Comparison of ENCODE assay signal across 7 mouse cellular contexts in the genomic region with DNA sequence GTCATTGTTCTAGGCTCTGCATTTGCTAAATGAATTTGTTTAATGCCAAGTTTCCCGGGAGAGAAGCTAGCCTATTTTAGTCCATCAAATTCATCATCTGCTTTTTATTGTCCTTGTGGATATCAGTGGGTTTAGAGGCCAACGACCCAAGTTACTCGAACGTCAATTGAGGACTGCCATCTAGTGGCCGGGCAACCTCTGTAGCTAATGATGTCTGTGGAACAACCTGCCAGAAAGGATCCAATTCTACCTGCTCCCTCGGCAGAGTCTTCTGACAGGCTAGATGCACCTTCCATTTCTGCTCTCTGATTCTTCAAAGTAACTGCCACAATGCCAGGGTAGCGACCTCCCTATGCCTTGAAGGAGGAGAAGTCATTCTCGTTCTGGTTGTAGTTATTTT.
DNase-seq lines count a peak whose midpoint lies in the region; ATAC-seq and TF ChIP-seq lines count a peak whose summit lies in the region.

No protein-coding gene starts in this region.

- ATAC-seq in frontal cortex, adult (ENCODE audit: low TSS enrichment) = peak; percentile 74
- no peak for ATAC-seq in intestine, embryonic 14.5 days (replicated peaks; ENCODE audit: low FRiP score, low TSS enrichment, low read depth)
- peak; percentile 53; the same call in 1 of the 2 replicates for ATAC-seq in midbrain, embryonic 13.5 days

- H3K9ac ChIP-seq in intestine, embryonic 14.5 days (ENCODE audit: low read length) = no peak overlapping the region
- no peak overlapping the region for H3K9ac ChIP-seq in midbrain, embryonic 13.5 days (replicated peaks)

- intact Hi-C loops in left cerebral cortex, postnatal 14 days (cut with DNase I) = loop anchor here (5.0 kb wide), 2 partner anchors 232 to 452 kb away; a partner anchor contains a TSS

- 14% methylated on average over 8 of the region's 8 CpGs for WGBS in intestine, embryonic 14.5 days
- 4% methylated on average over 8 of the region's 8 CpGs for WGBS in midbrain, embryonic 13.5 days
- WGBS in small intestine, adult 2 months = 3% methylated on average over 8 of the region's 8 CpGs

- DNase-seq in Muller cell, postnatal 12 days (ENCODE audit: inconsistent ontology term) = peak; percentile 57
- DNase-seq in c-Kit-positive CD71-negative TER-119-negative erythroid progenitor cells, embryonic 14.5 days (ENCODE audit: low read depth) = peak; percentile 67
- peak; percentile 87 for DNase-seq in intestine, embryonic 14.5 days (ENCODE audit: low spot score)
- DNase-seq in left cerebral cortex, postnatal 14 days (ENCODE audit: low spot score in 2 of 2) = peak; percentile 51 to 77

- no peak overlapping the region for H3K4me3 ChIP-seq in intestine, embryonic 14.5 days (ENCODE audit: low read depth, low read length)
- no peak overlapping the region for H3K4me3 ChIP-seq in midbrain, embryonic 13.5 days (replicated peaks)
- no peak overlapping the region for H3K4me3 ChIP-seq in small intestine, adult 2 months (ENCODE audit: low read depth, low read length)

- H3K27me3 ChIP-seq in intestine, embryonic 14.5 days (replicated peaks; ENCODE audit: control insufficient read depth, insufficient read depth, low read length) = no peaks in the 10 kb centered on the region
- H3K27me3 ChIP-seq in midbrain, embryonic 13.5 days = no peaks in the 10 kb centered on the region; the same call in 1 of the 2 replicates
- H3K27me3 ChIP-seq in small intestine, adult 2 months (ENCODE audit: control insufficient read depth, insufficient read depth, low read length) = no peaks in the 10 kb centered on the region

- H3K27ac ChIP-seq in intestine, embryonic 14.5 days (ENCODE audit: low read depth) = no peak overlapping the region
- no peak overlapping the region for H3K27ac ChIP-seq in midbrain, embryonic 13.5 days
- H3K27ac ChIP-seq in small intestine, adult 2 months (ENCODE audit: insufficient read depth, low read depth, low read length) = no peak overlapping the region

- TF ChIP-seq CTCF in small intestine, adult 2 months (IDR thresholded peaks at IDR 0.05; ENCODE audit: extremely low read depth, insufficient read length, insufficient replicate concordance, low read depth, low read length) = peak; percentile 60; the same call in 1 of the 2 replicates

- H3K36me3 ChIP-seq in intestine, embryonic 14.5 days (ENCODE audit: control insufficient read depth, insufficient read depth, low read length) = no peaks in the 10 kb centered on the region
- H3K36me3 ChIP-seq in midbrain, embryonic 13.5 days = no peaks in the 10 kb centered on the region
- no peaks in the 10 kb centered on the region for H3K36me3 ChIP-seq in small intestine, adult 2 months (ENCODE audit: control insufficient read depth, insufficient read depth, low read length)

- no peak for TF ChIP-seq POLR2A in small intestine, adult 2 months (IDR thresholded peaks at IDR 0.05; ENCODE audit: low read depth, low read length)

- no peaks in the 10 kb centered on the region; the same call in 1 of the 2 replicates for H3K4me1 ChIP-seq in intestine, embryonic 14.5 days (replicated peaks; ENCODE audit: control insufficient read depth, insufficient read depth, low read length)
- H3K4me1 ChIP-seq in midbrain, embryonic 13.5 days (replicated peaks) = peaks cover 14% of the 10 kb centered on the region
- no peaks in the 10 kb centered on the region for H3K4me1 ChIP-seq in small intestine, adult 2 months (ENCODE audit: control insufficient read depth, insufficient read depth, insufficient read length, low read length)

- no peak overlapping the region for H3K4me2 ChIP-seq in intestine, embryonic 14.5 days (ENCODE audit: low read length)
- no peak overlapping the region for H3K4me2 ChIP-seq in midbrain, embryonic 13.5 days (replicated peaks)

- no peaks in the 10 kb centered on the region for H3K9me3 ChIP-seq in intestine, embryonic 14.5 days (ENCODE audit: control insufficient read depth, low read length)
- H3K9me3 ChIP-seq in midbrain, embryonic 13.5 days = 0 out of 2 replicates have a peak, but pooled peaks cover 6% of the 10 kb centered on the region
